9 mouse cellular contexts compared by ENCODE assay signal in the genomic region with DNA sequence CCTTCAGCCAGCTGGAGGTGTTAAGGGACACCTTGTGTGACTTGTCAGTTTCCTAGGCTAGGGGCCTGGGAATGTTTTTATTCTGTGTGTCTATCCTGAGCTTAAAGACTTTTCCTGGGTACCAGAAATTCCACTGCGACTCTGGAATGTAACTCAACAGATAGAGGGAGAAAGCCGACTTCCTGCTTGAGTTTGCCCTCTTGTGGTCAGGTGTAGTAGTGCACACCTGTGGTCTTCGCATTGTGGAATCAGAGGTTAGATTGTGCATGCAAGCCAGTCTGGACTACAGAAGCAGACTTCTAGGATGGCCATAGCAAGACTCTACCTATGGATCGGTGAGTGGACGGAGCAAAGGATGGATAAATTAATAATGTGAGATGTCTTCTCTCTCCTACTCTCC. TPM values are rescaled to one million over a fixed set of nuclear protein-coding genes. Genes with fewer than 3 reads are reported as not detected.
DNase-seq lines count a peak whose midpoint lies in the region; ATAC-seq and TF ChIP-seq lines count a peak whose summit lies in the region.
"Had no signal": no experiment of that assay in that cellular context is flagged by ENCODE, and none has a peak within 500 bp of the region (broad histone marks: within the 10 kb centered on the region; RNA-seq: fewer than 3 reads in every experiment).

No protein-coding gene starts in this region.

- WGBS in liver, postnatal 0 days (ENCODE audit: insufficient replicate concordance): 43% methylated on average over 5 of the region's 5 CpGs
- 52% methylated on average over 5 of the region's 5 CpGs for WGBS in midbrain, embryonic 13.5 days

- DNase-seq in left cerebral cortex, adult 2 months (ENCODE audit: extremely low spot score in 1 of 2, low spot score in 2 of 2): peak; percentile 46 to 60
- no peak for DNase-seq in left cerebral cortex, adult 11 months (ENCODE audit: low spot score)
- peak; percentile 18 for DNase-seq in NIH3T3 (ENCODE audit: low read depth)
- DNase-seq in embryo, embryonic 10.5 days (ENCODE audit: low spot score): peak; percentile 39
- peak; percentile 66 for DNase-seq in liver, postnatal 0 days
- DNase-seq in spleen, postnatal 36 days (ENCODE audit: low spot score in 2 of 2): peak; percentile 34 to 48
- no peak for DNase-seq in layer of hippocampus, adult 8-10 months (ENCODE audit: low spot score in 2 of 2)

- no peak overlapping the region for H3K9ac ChIP-seq in liver, postnatal 0 days (replicated peaks)
- H3K9ac ChIP-seq in midbrain, embryonic 13.5 days (replicated peaks): no peak overlapping the region

- no peak; the same call in 1 of the 2 replicates for ATAC-seq in liver, postnatal 0 days
- ATAC-seq in midbrain, embryonic 13.5 days: no peak

- TF ChIP-seq CTCF in left cerebral cortex, adult 2 months (IDR thresholded peaks at IDR 0.05): peak; percentile 75
- TF ChIP-seq CTCF in liver, postnatal 0 days (IDR thresholded peaks at IDR 0.05; ENCODE audit: low read depth): peak; percentile 81

- intact Hi-C loops in left cerebral cortex, adult 2 months (cut with DNase I): loop anchor here (5.0 kb wide), 1 partner anchor 309 kb away; no protein-coding TSS in a partner anchor

- no peak overlapping the region for H3K4me3 ChIP-seq in left cerebral cortex, adult 2 months
- H3K4me3 ChIP-seq in liver, postnatal 0 days (ENCODE audit: low read depth, low read length): no peak overlapping the region
- H3K4me3 ChIP-seq in midbrain, embryonic 13.5 days (replicated peaks): no peak overlapping the region

- no peak overlapping the region for H3K27ac ChIP-seq in left cerebral cortex, adult 2 months
- no peak overlapping the region for H3K27ac ChIP-seq in liver, postnatal 0 days (ENCODE audit: low read depth)
- H3K27ac ChIP-seq in midbrain, embryonic 13.5 days: no peak overlapping the region

- peaks cover 14% of the 10 kb centered on the region for H3K4me1 ChIP-seq in liver, postnatal 0 days (ENCODE audit: insufficient read depth)
- peaks cover 21% of the 10 kb centered on the region for H3K4me1 ChIP-seq in midbrain, embryonic 13.5 days (replicated peaks)

- no peaks in the 10 kb centered on the region for H3K36me3 ChIP-seq in liver, postnatal 0 days (replicated peaks; ENCODE audit: insufficient read depth, low read length)
- no peaks in the 10 kb centered on the region for H3K36me3 ChIP-seq in midbrain, embryonic 13.5 days

- TF ChIP-seq EP300 in liver, postnatal 0 days (IDR thresholded peaks at IDR 0.05; ENCODE audit: low read depth): no peak

- no peaks in the 10 kb centered on the region for H3K27me3 ChIP-seq in liver, postnatal 0 days (ENCODE audit: insufficient read depth, low read length)
- peaks cover 46% of the 10 kb centered on the region for H3K27me3 ChIP-seq in midbrain, embryonic 13.5 days

- no peak overlapping the region for H3K4me2 ChIP-seq in liver, postnatal 0 days (ENCODE audit: low read depth, low read length)
- no peak overlapping the region for H3K4me2 ChIP-seq in midbrain, embryonic 13.5 days (replicated peaks)

- no peaks in the 10 kb centered on the region for H3K9me3 ChIP-seq in liver, postnatal 0 days (ENCODE audit: low read length)
- H3K9me3 ChIP-seq in midbrain, embryonic 13.5 days: no peaks in the 10 kb centered on the region

RNA-seq across cellular contexts. Expression of gene Gm10309, which starts 33.3 kb away (rescaled TPM):
- total RNA-seq in left cerebral cortex, adult 2 months (2021): not detected
- 0.05 TPM in 1 of 2 replicates, not detected in the other for polyA plus RNA-seq in liver, postnatal 0 days (2015; fragmentation: Nextera tagmentation; extraction: Ambion mirVana)
- not detected for total RNA-seq in layer of hippocampus, adult 8-10 months (2022)
- 0.19 and 0.38 TPM in 2 replicates for polyA plus RNA-seq in midbrain, embryonic 13.5 days (2015; fragmentation: Nextera tagmentation; extraction: Ambion mirVana)
- total RNA-seq: neutrophil, adult 5-6 weeks had no signal

Comparison
In these comparisons a context has a peak if more than half of its experiments do, and no peak if none do; other contexts are left out.
1. DNase-seq: peak in left cerebral cortex, adult 2 months (2 of 2), NIH3T3 (single experiment), embryo, embryonic 10.5 days (single experiment), liver, postnatal 0 days (single experiment) and spleen, postnatal 36 days (2 of 2); none in left cerebral cortex, adult 11 months (single experiment) and layer of hippocampus, adult 8-10 months (0 of 2).